Mouse (Mus musculus): ENCODE results near the gene Depdc5.
"Not testable (repeated sequence)": the region's sequence is repeated elsewhere in the genome, so short reads cannot be mapped to it uniquely, and the experiment has no call there.

DNA sequence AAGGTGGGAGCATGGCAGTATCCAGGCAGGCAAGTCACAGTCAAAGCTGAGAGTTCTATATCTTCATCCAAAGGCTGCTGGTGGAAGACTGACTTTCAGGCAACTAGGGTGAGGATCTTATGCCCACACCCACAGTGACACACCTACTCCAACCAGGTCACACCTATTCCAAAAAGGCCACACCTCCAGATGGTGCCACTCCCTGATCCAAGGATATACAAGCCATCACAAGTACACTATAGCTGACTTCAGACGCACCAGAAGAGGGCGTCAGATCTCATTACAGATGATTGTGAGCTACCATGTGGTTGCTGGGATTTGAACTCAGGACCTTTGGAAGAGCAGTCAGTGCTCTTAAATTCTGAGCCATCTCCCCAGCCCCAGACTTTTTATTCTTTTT is 55.8 kb downstream of the Depdc5 start:
- TF ChIP-seq CTCF (IDR thresholded peaks at IDR 0.05; ENCODE audit: insufficient read depth, low read length); POLR2A (IDR thresholded peaks at IDR 0.05; ENCODE audit: borderline replicate concordance, extremely low read depth, low read depth, low read length): not testable (repeated sequence)

Data from lung, adult 2 months (tissue).